Mouse (Mus musculus) lung, adult 2 months (tissue): ENCODE measurements around the gene Mpdu1.

Experiments
- CTCF ChIP-seq: fragments of 200-500 bp; IDR thresholded peaks from 2 replicates; pipeline ENCODE4 v1.5.1; 2011; ENCODE audit warnings: mild to moderate bottlenecking, low read length, control low read depth; ENCODE audit not compliant: insufficient read depth
- POLR2A ChIP-seq: fragments of 200-500 bp; IDR thresholded peaks from 2 replicates; pipeline ENCODE4 v1.6.1; 2011; ENCODE audit warnings: low read depth, mild to moderate bottlenecking, control low read depth, low read length, borderline replicate concordance; ENCODE audit errors: extremely low read depth

GRCm38 (mm10) chr11:69692863-69693262, 30.4 kb upstream of the Mpdu1 start:
- no peak for TF ChIP-seq POLR2A
- no peak for TF ChIP-seq CTCF
